Mouse (Mus musculus) hindbrain, embryonic 12.5 days (tissue): ENCODE measurements around the gene Osbpl11. TPM values are rescaled to one million over a fixed set of nuclear protein-coding genes. Genes with fewer than 3 reads are reported as not detected.
"Not testable (repeated sequence)": the region's sequence is repeated elsewhere in the genome, so short reads cannot be mapped to it uniquely, and the experiment has no call there.

Source experiments
- ATAC-seq: fragments of 200-750 bp; cut with Nextera tagmentation; 2 replicates; pipeline ENCODE4 v1.8.0; 2017; ENCODE audit warnings: moderate TSS enrichment; ENCODE audit not compliant: low FRiP score
- H3K27ac ChIP-seq: fragments of 300-500 bp; sonication (generic); 2 replicates; pipeline ENCODE4 v1.5.1; 2016; ENCODE audit warnings: mild to moderate bottlenecking
- H3K27me3 ChIP-seq: fragments of 300-500 bp; sonication (generic); 2 replicates; pipeline ENCODE4 v1.6.1; 2016; ENCODE audit warnings: mild to moderate bottlenecking
- H3K36me3 ChIP-seq: fragments of 300-500 bp; sonication (generic); 2 replicates; pipeline ENCODE4 v1.6.1; 2016; ENCODE audit warnings: mild to moderate bottlenecking
- H3K4me1 ChIP-seq: fragments of 300-500 bp; sonication (generic); 2 replicates; pipeline ENCODE4 v1.6.1; 2016
- H3K4me2 ChIP-seq: fragments of 300-500 bp; sonication (generic); replicated peaks from 2 replicates; pipeline ENCODE4 v1.6.1; 2016; ENCODE audit warnings: mild to moderate bottlenecking
- H3K4me3 ChIP-seq: fragments of 300-500 bp; sonication (generic); 2 replicates; pipeline ENCODE4 v1.5.1; 2016; ENCODE audit warnings: mild to moderate bottlenecking
- H3K9ac ChIP-seq: fragments of 300-500 bp; sonication (generic); 2 replicates; pipeline ENCODE4 v1.6.1; 2016; ENCODE audit warnings: mild to moderate bottlenecking, moderate library complexity
- H3K9me3 ChIP-seq: fragments of 300-500 bp; sonication (generic); replicated peaks from 2 replicates; pipeline ENCODE4 v1.6.1; 2016; ENCODE audit warnings: mild to moderate bottlenecking
- WGBS: fragments of 180-500 bp; shearing (Covaris S2); methylation state at CpG from one replicate; pipeline ENCODE4 v1.1.7; 2016; 5-methylcytosine and 5-hydroxymethylcytosine counted together
- polyA plus RNA-seq: library from polyadenylated mRNA; unstranded; fragments of >200 nt; fragmentation: Nextera tagmentation; extraction: Ambion mirVana; gene quantifications from 2 replicates; pipeline ENCODE4 v1.2.1, GENCODE M21; 2016

Gene Osbpl11
- polyA plus RNA-seq, 1 experiment from 2014 or later: 29.2 TPM

GRCm38 (mm10) chr16:33216313-33217003 lies 31.6 kb downstream of the Osbpl11 start:
- H3K4me1 ChIP-seq: no peaks in the 10 kb centered on the region
- peaks cover 38% of the 10 kb centered on the region for H3K36me3 ChIP-seq
- H3K4me2 ChIP-seq: no peak overlapping the region
- H3K4me3 ChIP-seq: no peak overlapping the region
- H3K27ac ChIP-seq: no peak overlapping the region
- 72% methylated on average over 9 of the region's 9 CpGs for WGBS
- no peaks in the 10 kb centered on the region for H3K27me3 ChIP-seq
- no peak for ATAC-seq
- H3K9me3 ChIP-seq: no peaks in the 10 kb centered on the region
- H3K9ac ChIP-seq: no peak overlapping the region

DNA sequence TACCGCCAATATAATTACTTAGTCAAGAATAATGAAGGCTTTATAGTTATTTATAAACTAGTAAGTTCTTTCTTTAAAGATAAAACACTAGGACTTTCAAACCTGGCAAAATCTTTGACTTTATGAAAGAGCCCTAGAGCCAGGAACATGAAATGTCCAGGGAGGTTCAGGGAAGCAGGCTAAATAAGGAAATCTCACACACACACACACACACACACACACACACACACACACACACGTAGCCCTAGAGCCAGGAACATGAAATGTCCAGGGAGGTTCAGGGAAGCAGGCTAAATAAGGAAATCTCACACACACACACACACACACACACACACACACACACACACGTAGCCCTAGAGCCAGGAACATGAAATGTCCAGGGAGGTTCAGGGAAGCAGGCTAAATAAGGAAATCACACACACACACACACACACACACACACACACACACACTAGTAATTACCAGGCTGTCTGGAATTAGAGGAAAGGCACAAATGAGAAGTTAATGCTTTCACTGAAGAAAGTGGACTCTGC lies 32.7 kb downstream of the Osbpl11 start:
- H3K36me3 ChIP-seq: peaks cover 30% of the 10 kb centered on the region
- H3K4me3 ChIP-seq, ATAC-seq, H3K9ac ChIP-seq, H3K27me3 ChIP-seq, H3K4me1 ChIP-seq, H3K4me2 ChIP-seq, H3K9me3 ChIP-seq, H3K27ac ChIP-seq: not testable (repeated sequence)
- 74% methylated on average over 2 of the region's 3 CpGs for WGBS

DNA sequence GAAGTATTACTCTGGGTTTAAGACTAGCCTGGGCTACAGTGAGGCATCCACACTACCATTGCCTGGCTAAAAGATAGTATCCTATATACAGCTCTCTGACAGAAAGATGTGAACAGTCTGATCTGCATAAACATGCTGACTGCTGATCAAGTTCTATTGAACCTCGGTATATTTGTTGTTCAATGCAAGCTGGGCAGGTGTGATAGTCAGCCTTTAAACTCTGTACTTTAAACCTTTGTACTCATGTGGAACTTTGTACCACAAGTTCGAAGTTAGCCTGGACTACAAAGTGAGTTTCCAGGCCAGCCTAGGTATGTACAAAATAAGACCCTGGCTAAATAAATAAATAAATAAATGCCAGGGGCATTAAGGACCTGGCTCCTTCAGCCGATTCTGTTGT lies 37.6 kb downstream of the Osbpl11 start:
- no peak overlapping the region for H3K4me2 ChIP-seq
- H3K9me3 ChIP-seq: no peaks in the 10 kb centered on the region
- WGBS: 96% methylated on average over 3 of the region's 3 CpGs
- no peak overlapping the region for H3K4me3 ChIP-seq
- H3K36me3 ChIP-seq: peaks cover 36% of the 10 kb centered on the region
- no peak for ATAC-seq
- no peak overlapping the region for H3K27ac ChIP-seq
- H3K4me1 ChIP-seq: no peaks in the 10 kb centered on the region
- H3K27me3 ChIP-seq: no peaks in the 10 kb centered on the region
- no peak overlapping the region for H3K9ac ChIP-seq

- H3K9me3 ChIP-seq: no peaks in the 10 kb centered on the region
- no peak overlapping the region for H3K4me2 ChIP-seq
- H3K9ac ChIP-seq: no peak overlapping the region
- no peak overlapping the region for H3K4me3 ChIP-seq
- 92% methylated on average over 5 of the region's 5 CpGs for WGBS
- H3K36me3 ChIP-seq: peaks cover 52% of the 10 kb centered on the region
- no peak for ATAC-seq
- no peak overlapping the region for H3K27ac ChIP-seq
- H3K27me3 ChIP-seq: no peaks in the 10 kb centered on the region
- no peaks in the 10 kb centered on the region for H3K4me1 ChIP-seq
These were observed 39.5 kb downstream of the Osbpl11 start for GRCm38 (mm10) chr16:33224381-33224780.

GRCm38 (mm10) chr16:33234128-33234527 lies 49.3 kb downstream of the Osbpl11 start:
- Histone ChIP-seq H3K9ac (no peak overlapping the region), H3K36me3 (peaks cover 51% of the 10 kb centered on the region), H3K9me3 (no peaks in the 10 kb centered on the region), H3K27me3 (no peaks in the 10 kb centered on the region), H3K4me3 (no peak overlapping the region), H3K4me1 (no peaks in the 10 kb centered on the region), H3K27ac (no peak overlapping the region), H3K4me2 (no peak overlapping the region)
- ATAC-seq: no peak
- 76% methylated on average over 12 of the region's 12 CpGs for WGBS

GRCm38 (mm10) chr16:33236151-33236550 lies 51.3 kb downstream of the Osbpl11 start:
- H3K9me3 ChIP-seq: no peaks in the 10 kb centered on the region
- H3K9ac ChIP-seq: no peak overlapping the region
- no peak for ATAC-seq
- no peaks in the 10 kb centered on the region for H3K4me1 ChIP-seq
- peaks cover 59% of the 10 kb centered on the region for H3K36me3 ChIP-seq
- no peak overlapping the region for H3K27ac ChIP-seq
- H3K4me2 ChIP-seq: no peak overlapping the region
- H3K4me3 ChIP-seq: no peak overlapping the region
- 89% methylated on average over 6 of the region's 6 CpGs for WGBS
- no peaks in the 10 kb centered on the region for H3K27me3 ChIP-seq

DNA sequence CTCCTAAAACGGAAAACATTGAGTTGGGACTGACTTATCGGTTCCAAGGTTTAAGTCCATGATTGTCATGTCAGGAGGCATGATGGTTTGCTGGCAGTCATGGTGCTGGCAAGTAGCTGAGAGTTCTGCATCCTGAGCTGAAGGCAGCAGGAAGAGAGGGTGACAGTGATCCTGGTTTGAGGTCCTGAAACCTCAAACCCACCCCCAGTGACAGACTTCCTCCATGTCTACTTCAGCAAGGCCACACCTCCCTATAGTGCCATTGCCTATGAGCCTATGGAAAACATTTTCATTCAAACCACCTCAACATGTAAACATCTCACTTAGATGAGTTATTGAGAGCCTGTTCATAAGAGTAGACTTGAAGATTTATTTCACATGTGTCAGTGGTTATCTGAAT lies 54.4 kb downstream of the Osbpl11 start:
- no peaks in the 10 kb centered on the region for H3K9me3 ChIP-seq
- H3K9ac ChIP-seq: no peak overlapping the region
- ATAC-seq: no peak
- H3K4me2 ChIP-seq: no peak overlapping the region
- H3K27ac ChIP-seq: no peak overlapping the region
- WGBS: 94% methylated on average over 2 of the region's 2 CpGs
- no peaks in the 10 kb centered on the region for H3K4me1 ChIP-seq
- no peak overlapping the region for H3K4me3 ChIP-seq
- H3K36me3 ChIP-seq: peaks cover 78% of the 10 kb centered on the region
- H3K27me3 ChIP-seq: no peaks in the 10 kb centered on the region

DNA sequence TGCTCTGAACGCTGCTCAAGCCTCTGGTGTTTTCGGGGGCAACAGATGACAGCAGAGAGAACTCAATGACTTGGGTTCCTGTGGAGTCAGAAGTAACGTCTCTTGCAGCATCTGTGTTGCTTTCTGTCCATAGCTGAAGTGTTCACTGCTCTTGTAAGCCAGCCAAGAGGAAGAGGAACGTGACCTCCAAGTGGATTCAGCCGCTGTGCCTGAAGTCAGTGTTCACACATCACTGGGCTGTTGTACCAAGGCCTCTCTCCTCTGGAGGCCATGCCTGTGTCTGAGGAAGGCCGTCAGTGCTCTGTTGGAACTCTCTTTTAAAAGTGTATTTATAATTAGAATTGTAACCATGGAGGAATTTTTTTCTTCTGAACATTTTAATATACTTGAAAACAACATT lies 57.2 kb downstream of the Osbpl11 start:
- H3K9ac ChIP-seq: no peak overlapping the region
- no peak overlapping the region for H3K4me2 ChIP-seq
- H3K4me3 ChIP-seq: no peak overlapping the region
- no peak for ATAC-seq
- no peaks in the 10 kb centered on the region for H3K4me1 ChIP-seq
- no peaks in the 10 kb centered on the region for H3K27me3 ChIP-seq
- no peak overlapping the region for H3K27ac ChIP-seq
- WGBS: 91% methylated on average over 6 of the region's 6 CpGs
- peaks cover 59% of the 10 kb centered on the region for H3K36me3 ChIP-seq
- H3K9me3 ChIP-seq: no peaks in the 10 kb centered on the region

GRCm38 (mm10) chr16:33244136-33244691 lies 59.3 kb downstream of the Osbpl11 start:
- Histone ChIP-seq H3K4me3 (no peak overlapping the region), H3K4me2 (no peak overlapping the region), H3K9me3 (no peaks in the 10 kb centered on the region), H3K4me1 (no peaks in the 10 kb centered on the region), H3K27me3 (no peaks in the 10 kb centered on the region), H3K27ac (no peak overlapping the region), H3K36me3 (peaks cover 43% of the 10 kb centered on the region), H3K9ac (no peak overlapping the region)
- whole genome bisulfite sequencing: 81% methylated on average over 6 of the region's 6 CpGs
- ATAC-seq: no peak

DNA sequence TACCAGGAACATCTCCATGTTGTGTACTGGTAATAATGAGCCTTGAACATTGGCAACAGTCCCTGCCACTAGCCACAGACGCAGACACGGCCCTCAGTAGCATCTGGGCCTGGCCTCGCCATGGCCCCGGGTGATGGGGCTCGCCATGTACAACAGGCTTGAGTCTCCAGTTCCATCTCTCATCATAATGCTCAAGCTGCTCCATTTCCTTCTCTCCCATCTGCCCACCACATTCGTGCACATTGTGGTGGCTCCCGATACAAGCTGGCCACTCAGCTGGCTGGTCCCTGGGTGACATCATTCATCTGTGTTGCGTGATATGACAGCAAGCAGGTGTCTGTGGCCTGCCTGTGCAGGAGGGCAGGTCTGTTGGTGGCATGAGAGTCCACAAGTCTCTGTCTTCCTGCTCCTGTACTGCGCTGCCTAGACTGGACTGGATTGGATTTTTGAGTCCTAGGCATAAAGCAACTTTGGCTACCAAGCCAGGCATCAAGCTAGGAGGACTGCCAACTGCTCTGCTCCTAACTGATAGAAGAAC lies 60.1 kb downstream of the Osbpl11 start:
- 93% methylated on average over 9 of the region's 9 CpGs for WGBS
- no peak for ATAC-seq

DNA sequence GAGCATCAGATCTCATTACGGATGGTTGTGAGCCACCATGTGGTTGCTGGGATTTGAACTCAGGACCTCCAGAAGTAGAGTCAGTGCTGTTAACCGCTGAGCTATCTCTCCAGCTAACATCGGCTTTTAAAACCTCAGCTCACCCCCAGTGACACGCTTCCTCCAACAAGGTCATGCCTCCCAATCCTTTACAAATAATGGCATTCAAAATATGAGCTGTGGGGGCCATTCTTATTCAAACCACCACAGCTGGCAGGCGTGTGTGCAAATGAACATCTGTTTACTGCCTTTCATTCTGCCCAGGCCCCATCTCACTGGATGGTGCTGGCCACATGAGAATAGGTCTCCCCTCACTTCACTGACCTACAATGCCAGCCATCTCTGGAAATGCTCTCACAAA lies 61.7 kb downstream of the Osbpl11 start:
- Histone ChIP-seq H3K4me3 (no peak overlapping the region), H3K4me2 (no peak overlapping the region), H3K9me3 (no peaks in the 10 kb centered on the region), H3K27me3 (no peaks in the 10 kb centered on the region), H3K4me1 (no peaks in the 10 kb centered on the region), H3K27ac (no peak overlapping the region), H3K9ac (no peak overlapping the region), H3K36me3 (peaks cover 23% of the 10 kb centered on the region)
- ATAC-seq: no peak
- WGBS: 87% methylated on average over 5 of the region's 5 CpGs

More for the DNA sequence above, 60.1 kb downstream of the Osbpl11 start:
- Histone ChIP-seq H3K27ac (no peak overlapping the region), H3K36me3 (peaks cover 35% of the 10 kb centered on the region), H3K9me3 (no peaks in the 10 kb centered on the region), H3K4me1 (no peaks in the 10 kb centered on the region), H3K4me3 (no peak overlapping the region), H3K4me2 (no peak overlapping the region), H3K9ac (no peak overlapping the region), H3K27me3 (no peaks in the 10 kb centered on the region)

GRCm38 (mm10) chr16:33247006-33247405 lies 62.1 kb downstream of the Osbpl11 start:
- no peak overlapping the region for H3K4me2 ChIP-seq
- 80% methylated on average over 2 of the region's 2 CpGs for WGBS

More at GRCm38 (mm10) chr16:33247006-33247405, 62.1 kb downstream of the Osbpl11 start:
- Histone ChIP-seq H3K36me3 (peaks cover 18% of the 10 kb centered on the region), H3K4me3 (no peak overlapping the region), H3K27me3 (no peaks in the 10 kb centered on the region), H3K4me1 (peaks cover 1% of the 10 kb centered on the region), H3K9me3 (no peaks in the 10 kb centered on the region), H3K27ac (no peak overlapping the region), H3K9ac (no peak overlapping the region)
- ATAC-seq: no peak
